Comparison of ENCODE assay signal across 19 mouse cellular contexts in the genomic region with DNA sequence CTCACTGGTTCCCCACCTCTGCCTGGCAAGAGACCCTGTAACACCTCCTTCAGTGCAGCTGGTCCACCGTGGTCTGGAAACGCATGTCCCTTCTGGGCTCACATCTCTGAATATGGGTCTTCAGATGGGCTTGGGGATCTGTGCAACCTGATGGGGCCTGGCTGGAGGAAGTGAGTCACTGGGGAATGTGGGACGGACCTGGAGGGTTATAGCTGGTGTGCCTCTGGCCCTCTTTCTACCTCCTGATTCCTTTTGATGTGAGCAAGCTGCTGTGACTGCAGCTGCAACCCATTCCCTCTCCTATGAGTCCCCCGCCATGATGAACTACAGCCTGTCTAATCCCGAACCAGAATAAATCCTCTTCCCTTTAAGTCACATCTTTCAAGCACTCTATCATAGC.
DNase-seq lines count a peak whose midpoint lies in the region; ATAC-seq and TF ChIP-seq lines count a peak whose summit lies in the region.
"Had no signal": no experiment of that assay in that cellular context is flagged by ENCODE, and none has a peak within 500 bp of the region (broad histone marks: within the 10 kb centered on the region; RNA-seq: fewer than 3 reads in every experiment).

No protein-coding gene starts in this region.

- no peaks in the 10 kb centered on the region for H3K36me3 ChIP-seq in kidney, embryonic 16.5 days (ENCODE audit: insufficient read depth, low read length)
- no peaks in the 10 kb centered on the region for H3K36me3 ChIP-seq in C2C12 (ENCODE audit: control insufficient read depth, insufficient read depth)
- H3K36me3 ChIP-seq in neural tube, embryonic 13.5 days, result no peaks in the 10 kb centered on the region
- H3K36me3 ChIP-seq: embryonic facial prominence, embryonic 13.5 days; forebrain, embryonic 10.5 days; liver, embryonic 12.5 days; midbrain, embryonic 15.5 days had no signal

- 27% methylated on average over 5 of the region's 5 CpGs for WGBS in kidney, embryonic 16.5 days
- WGBS in neural tube, embryonic 13.5 days, result 40% methylated on average over 5 of the region's 5 CpGs

- peaks cover 19% of the 10 kb centered on the region for H3K4me1 ChIP-seq in kidney, embryonic 16.5 days (ENCODE audit: insufficient read depth, low read length)
- peaks cover 60% of the 10 kb centered on the region for H3K4me1 ChIP-seq in neural tube, embryonic 13.5 days (replicated peaks)
- H3K4me1 ChIP-seq: liver, embryonic 12.5 days had no signal

- no peak overlapping the region for H3K4me2 ChIP-seq in kidney, embryonic 16.5 days (replicated peaks; ENCODE audit: low read depth, low read length)
- no peak overlapping the region for H3K4me2 ChIP-seq in neural tube, embryonic 13.5 days
- H3K4me2 ChIP-seq: liver, embryonic 12.5 days; lung, embryonic 14.5 days; midbrain, embryonic 15.5 days had no signal

- no peak for TF ChIP-seq CTCF in C2C12 (IDR thresholded peaks at IDR 0.05; ENCODE audit: control insufficient read depth, insufficient read depth, insufficient read length)

- no peaks in the 10 kb centered on the region for H3K9me3 ChIP-seq in kidney, embryonic 16.5 days (ENCODE audit: low read length)
- H3K9me3 ChIP-seq in neural tube, embryonic 13.5 days, result no peaks in the 10 kb centered on the region
- H3K9me3 ChIP-seq: embryonic facial prominence, embryonic 13.5 days; forebrain, embryonic 10.5 days; liver, embryonic 12.5 days; midbrain, embryonic 15.5 days had no signal

- DNase-seq in kidney, postnatal 36 days, result no peak
- peak; percentile 11 for DNase-seq in fibroblast of lung, adult 2 months (ENCODE audit: low read depth)
- DNase-seq in heart, adult 9 months (ENCODE audit: low spot score in 2 of 2), result no peak
- DNase-seq: adrenal gland, adult 8-10 months; cerebellum, postnatal 36 days; heart, adult 18-20 months; kidney, adult 2 months; left cerebral cortex, postnatal 4 days; lung, embryonic 14.5 days; thymus, adult 18-20 months had no signal

- no peak overlapping the region for H3K9ac ChIP-seq in kidney, embryonic 16.5 days (replicated peaks; ENCODE audit: low read length)
- H3K9ac ChIP-seq in neural tube, embryonic 13.5 days, result no peak overlapping the region
- H3K9ac ChIP-seq: embryonic facial prominence, embryonic 13.5 days; liver, embryonic 12.5 days; lung, embryonic 14.5 days; midbrain, embryonic 15.5 days had no signal

- peak overlapping the region; percentile 22 for H3ac ChIP-seq in C2C12 (ENCODE audit: control insufficient read depth, insufficient read length, low read depth)

- no peaks in the 10 kb centered on the region for H3K27me3 ChIP-seq in kidney, embryonic 16.5 days (ENCODE audit: insufficient read depth, low read length)
- H3K27me3 ChIP-seq in C2C12 (ENCODE audit: control insufficient read depth, insufficient read depth, insufficient read length), result no peaks in the 10 kb centered on the region
- no peaks in the 10 kb centered on the region for H3K27me3 ChIP-seq in neural tube, embryonic 13.5 days
- H3K27me3 ChIP-seq: embryonic facial prominence, embryonic 13.5 days; liver, embryonic 12.5 days; midbrain, embryonic 15.5 days had no signal

- H3K4me3 ChIP-seq in kidney, embryonic 16.5 days (ENCODE audit: low read length), result no peak overlapping the region
- peak overlapping the region; percentile 21 for H3K4me3 ChIP-seq in C2C12 (ENCODE audit: insufficient read depth, poor library complexity, severe bottlenecking)
- no peak overlapping the region for H3K4me3 ChIP-seq in neural tube, embryonic 13.5 days
- H3K4me3 ChIP-seq: embryonic facial prominence, embryonic 13.5 days; forebrain, embryonic 10.5 days; liver, embryonic 12.5 days; midbrain, embryonic 15.5 days had no signal

- H3K79me3 ChIP-seq in C2C12 (ENCODE audit: low read depth), result no peaks in the 10 kb centered on the region

- peaks cover 7% of the 10 kb centered on the region for H3K79me2 ChIP-seq in C2C12 (ENCODE audit: control insufficient read depth, insufficient read depth)

- no peak overlapping the region for H3K27ac ChIP-seq in kidney, embryonic 16.5 days (ENCODE audit: low read length)
- peak overlapping the region; percentile 61 for H3K27ac ChIP-seq in neural tube, embryonic 13.5 days (replicated peaks)
- H3K27ac ChIP-seq: embryonic facial prominence, embryonic 13.5 days; forebrain, embryonic 10.5 days; liver, embryonic 12.5 days; macrophage; midbrain, embryonic 15.5 days had no signal

- ATAC-seq in kidney, embryonic 16.5 days (ENCODE audit: low FRiP score, low TSS enrichment), result peak; percentile 62; the same call in 1 of the 2 replicates
- ATAC-seq in neural tube, embryonic 13.5 days (ENCODE audit: low read depth), result peak; percentile 24; the same call in 1 of the 2 replicates
- no peak for ATAC-seq in CD4-positive, CD25-positive, alpha-beta regulatory T cell, adult 4 months
- ATAC-seq: liver, embryonic 12.5 days; midbrain, embryonic 15.5 days had no signal

TF ChIP-seq in C2C12, 6 proteins besides CTCF, POLR2A, EP300 and RAD21:
- no peak for TF ChIP-seq FOSL1 (IDR thresholded peaks at IDR 0.05; ENCODE audit: insufficient read depth, low read length, poor library complexity, severe bottlenecking)
- no peak for TF ChIP-seq USF1 (IDR thresholded peaks at IDR 0.05; ENCODE audit: low read depth)
- no peak for TF ChIP-seq MYOD1 (IDR thresholded peaks at IDR 0.05; ENCODE audit: control insufficient read depth, insufficient read length, low read depth)
- no peak for TF ChIP-seq MAX (IDR thresholded peaks at IDR 0.05)
- TF ChIP-seq CEBPB (IDR thresholded peaks at IDR 0.05; ENCODE audit: low read depth), result no peak
- no peak for TF ChIP-seq MYOG (IDR thresholded peaks at IDR 0.05; ENCODE audit: control insufficient read depth, extremely low read depth, insufficient read length)
